Mouse (Mus musculus) gastrocnemius, postnatal 36 days (tissue): ENCODE measurements at regions not wholly inside any gene's neighbourhood (a gene's known extent, or its start where the extent isn't known, plus 50 kb on each side); places are given as distances from the start of the nearest gene placed in this dataset.
"Not testable (repeated sequence)": the region's sequence is repeated elsewhere in the genome, so short reads cannot be mapped to it uniquely, and the experiment has no call there.

Experiments used
- DNase-seq, 2 experiments: peaks; one replicate each; pipeline ENCODE4 v3.0.0; 2022
- intact Hi-C: fragments of 180-260 bp; cut with DNase I; formaldehyde crosslinking; loops from one replicate; pipeline ENCODE4 v1.15.1; 2025

DNA sequence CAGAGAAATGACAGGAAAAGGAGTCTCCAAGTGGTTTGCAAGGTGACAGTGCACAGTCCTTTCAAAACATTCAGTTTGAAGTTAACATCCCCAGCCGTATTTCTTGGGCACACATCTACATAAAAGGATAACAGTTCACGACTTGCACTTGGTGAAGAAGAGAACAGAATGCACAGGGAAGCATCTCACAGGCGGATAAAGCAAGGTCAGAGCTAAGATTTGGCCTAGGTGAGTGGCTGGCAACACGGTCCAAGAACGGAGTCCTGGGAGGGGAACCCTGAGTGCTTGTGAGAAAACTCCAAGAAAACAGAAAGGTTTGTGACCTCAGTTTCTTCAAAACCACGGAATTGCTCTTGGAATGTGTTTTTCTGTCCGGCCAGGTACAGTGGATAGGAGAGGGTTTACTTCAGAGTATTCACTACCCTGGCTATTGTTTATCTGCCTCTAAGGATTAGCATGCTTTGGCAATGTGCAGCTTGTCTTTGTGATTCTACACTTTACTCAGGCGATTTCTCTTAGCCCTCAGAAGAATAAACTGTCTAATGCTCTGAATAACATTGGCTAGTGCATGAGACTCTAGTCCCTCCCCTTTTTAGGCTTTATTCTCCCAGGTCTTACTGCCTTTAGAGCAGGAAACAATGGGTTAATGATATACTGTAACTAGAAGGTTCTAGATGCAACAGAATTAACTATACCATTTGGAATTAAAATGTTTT lies 73.4 kb upstream of the Chd2 start:
- DNase-seq, result no peak
- intact Hi-C loops, result no loop called here

DNA sequence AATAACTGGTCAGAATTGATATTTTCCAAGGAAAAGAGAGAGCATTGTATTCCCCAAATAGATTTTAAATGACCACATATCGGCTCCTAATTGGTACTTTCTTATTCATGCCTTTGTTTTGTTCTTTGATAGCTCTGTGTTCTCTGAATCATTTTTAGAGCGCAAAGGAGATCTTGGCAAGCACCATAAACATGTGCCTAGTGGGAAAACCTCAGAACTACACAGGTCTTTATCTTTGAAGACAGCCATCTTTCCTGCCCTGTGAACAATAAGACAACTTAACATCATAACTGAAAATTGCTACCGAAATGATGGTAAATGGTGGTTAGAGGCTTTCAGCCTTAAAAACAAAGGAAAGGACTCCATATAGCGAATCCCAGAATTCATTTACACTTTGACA lies 72.7 kb upstream of the Chd2 start:
- intact Hi-C loops, result no loop called here

DNA sequence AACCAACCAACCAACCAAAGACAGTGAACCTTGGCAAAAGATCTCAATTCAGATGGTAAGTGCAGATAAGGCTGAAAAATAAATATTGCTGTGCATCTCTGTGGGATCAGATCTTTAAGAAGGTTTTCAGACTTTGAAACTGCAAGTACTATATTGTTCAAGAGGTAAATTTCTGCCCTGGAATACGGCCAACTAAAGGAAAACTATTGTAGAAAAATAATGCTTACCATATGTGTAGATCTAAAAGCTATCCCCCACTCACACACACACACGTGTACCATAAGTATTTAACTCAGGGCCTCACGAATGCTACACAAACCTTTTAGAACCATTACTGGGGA lies 71.1 kb upstream of the Chd2 start:
- DNase-seq, result no peak
- intact Hi-C loops, result no loop called here

More for the DNA sequence above, 72.7 kb upstream of the Chd2 start:
- DNase-seq, result no peak

DNA sequence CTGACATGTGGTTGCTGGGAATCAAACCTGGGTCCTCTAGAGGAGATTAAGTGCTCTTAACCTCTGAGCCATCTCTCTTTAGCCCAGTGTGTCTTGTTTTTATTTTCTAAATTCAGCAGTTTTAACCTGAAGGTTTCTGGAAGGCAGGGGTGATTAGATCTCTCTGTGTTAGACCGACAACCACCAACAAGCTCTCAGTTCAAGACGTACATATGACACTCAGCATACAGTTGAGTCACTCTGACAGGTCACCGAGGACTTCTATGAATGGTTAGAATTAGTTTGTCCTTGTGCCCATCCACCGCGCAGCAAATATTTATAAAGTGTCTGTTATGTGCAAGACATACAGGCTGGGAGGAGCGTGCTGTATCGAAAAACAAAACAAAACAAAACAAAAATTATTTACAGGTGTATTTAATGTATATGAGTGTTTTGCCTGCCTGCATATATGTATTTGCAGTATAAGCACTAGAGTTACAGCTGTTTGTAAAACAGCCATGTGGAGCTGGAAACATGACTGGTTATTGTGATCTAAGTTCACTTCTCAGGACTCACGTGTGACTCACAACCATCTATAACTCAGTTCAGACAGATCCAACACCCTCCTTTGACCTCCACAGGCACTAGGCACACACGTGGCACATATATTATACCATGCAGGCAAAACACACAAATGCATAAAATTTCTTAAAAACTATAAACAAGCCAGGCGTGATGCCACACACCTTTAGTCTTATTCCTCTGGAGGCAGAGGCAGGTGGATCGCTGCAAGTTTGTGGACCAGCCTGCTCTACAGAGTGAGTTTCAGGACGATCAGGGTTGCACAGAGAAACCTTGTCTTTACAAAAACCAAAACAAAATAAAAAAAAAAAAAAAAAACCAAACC lies 70.5 kb upstream of the Chd2 start:
- no peak for DNase-seq
- intact Hi-C loops, result no loop called here

DNA sequence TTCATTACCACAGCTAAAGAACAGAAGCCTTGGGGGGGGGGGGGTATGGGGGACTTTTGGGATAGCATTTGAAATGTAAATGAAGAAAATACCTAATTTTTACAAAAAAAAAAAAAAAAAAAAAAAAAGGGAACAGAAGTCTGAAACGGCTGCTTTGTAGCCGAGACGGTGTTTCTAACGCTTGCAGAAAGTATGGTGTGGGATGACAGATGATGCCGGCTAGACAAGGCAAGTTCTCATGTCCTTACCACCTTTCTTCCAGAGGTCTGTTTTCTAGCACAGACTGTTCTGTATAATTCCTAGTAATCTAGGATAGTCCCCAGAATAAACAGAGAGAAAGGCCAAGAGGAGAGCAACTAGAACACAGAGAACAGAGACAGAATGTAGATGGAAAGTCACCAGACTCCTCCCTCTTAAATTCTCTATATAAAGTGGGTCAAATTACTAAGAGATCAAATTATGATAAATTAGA lies 67.2 kb upstream of the Chd2 start:
- intact Hi-C loops, result no loop called here
- DNase-seq, result no peak

DNA sequence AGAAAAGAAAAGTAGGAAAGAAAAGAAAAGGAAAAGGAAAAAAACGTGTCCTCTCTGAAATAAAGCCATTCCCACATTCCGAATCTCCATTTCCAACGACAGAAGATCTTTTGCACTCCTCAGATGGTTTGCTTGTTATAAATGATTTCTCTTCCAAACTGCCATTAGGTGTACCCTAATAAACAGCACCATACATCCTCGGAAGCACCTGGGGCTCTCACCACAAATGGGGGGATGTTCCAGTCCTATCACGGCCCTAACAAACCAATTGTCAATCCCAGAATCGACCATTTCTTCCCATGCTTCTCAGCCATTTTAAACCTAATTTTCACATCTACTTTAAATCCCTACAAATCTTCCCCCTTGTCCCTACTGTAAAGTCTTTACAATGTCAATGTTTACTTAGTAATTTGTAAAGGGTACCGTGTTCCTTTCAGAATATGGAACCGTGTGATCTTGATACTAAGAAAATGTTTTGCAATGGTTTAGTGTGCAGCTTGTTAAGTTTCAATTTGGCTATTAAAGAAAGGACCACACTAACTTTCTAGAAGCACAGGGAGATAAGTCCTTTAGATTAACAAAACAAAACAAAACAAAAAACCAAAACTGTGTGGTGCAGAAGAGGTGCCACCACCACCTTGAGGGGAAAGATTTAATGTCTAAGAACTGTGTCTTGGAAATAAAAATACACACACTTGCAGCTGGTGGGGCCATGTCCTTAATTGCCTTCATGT lies 66.6 kb upstream of the Chd2 start:
- DNase-seq, result no peak
- intact Hi-C loops, result no loop called here

DNA sequence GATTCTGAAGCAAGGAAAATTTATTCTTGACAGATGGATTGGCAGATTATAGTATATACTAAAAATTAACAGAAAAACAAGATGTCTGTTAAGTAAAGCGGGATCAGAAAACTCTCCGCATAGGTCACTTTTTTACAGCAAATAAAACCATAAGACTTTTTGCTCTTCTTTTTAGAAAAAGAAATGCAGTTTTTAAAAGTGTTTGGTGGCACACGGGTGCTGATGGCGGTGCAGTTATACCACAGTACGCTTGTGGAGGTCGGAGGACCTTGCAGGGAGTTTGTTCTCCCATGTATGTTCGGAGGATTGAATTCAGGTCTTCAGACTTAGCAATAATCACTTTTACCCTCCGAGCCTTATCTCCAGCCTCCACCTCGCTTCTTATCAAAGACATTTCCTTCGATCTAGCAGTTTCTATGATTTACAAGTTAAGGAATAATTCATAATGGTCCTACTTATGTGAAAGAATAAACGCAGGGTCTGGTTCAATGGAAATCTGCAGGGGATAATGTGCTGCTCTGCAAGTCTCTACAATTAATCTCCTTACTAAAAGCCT lies 65.9 kb upstream of the Chd2 start:
- no peak for DNase-seq
- intact Hi-C loops, result no loop called here

DNA sequence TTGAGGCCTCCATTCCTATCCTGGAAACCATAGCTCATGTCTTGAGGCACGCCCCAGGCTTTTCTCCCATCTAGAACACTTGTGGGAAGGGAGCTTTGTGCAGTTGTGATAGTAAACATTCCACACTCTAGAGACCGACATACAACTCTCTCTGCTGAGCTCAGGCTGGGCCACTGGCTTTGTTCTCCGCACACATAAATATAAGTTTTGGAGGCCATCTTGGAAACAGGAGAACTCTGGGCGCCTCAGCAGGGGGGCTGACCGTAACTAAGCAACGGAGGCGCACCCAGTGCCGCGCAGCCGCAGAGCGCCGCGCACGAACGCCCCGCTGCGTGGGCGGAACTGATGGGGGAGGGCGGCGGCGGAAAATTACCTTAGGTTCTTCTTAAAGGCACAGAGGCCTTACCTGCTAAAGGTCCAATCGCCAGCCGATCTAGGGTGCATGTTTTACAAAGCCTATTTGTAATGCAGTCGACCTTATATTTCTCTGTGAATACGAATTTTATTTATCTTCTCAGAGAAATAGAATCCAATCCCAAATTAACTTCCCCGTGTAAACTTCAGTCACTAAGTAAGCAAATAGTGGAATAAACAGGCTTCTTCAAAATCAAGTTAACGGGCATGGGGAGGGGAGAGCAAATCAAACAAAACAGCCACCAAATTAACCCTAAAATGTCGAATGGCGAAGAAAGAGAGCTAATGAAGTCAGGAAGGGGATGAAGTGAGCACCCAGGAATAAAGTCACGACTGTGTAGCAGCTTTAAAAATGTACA lies 65.2 kb upstream of the Chd2 start:
- DNase-seq, result peak; percentile 84 to 88
- intact Hi-C loops, result no loop called here

DNA sequence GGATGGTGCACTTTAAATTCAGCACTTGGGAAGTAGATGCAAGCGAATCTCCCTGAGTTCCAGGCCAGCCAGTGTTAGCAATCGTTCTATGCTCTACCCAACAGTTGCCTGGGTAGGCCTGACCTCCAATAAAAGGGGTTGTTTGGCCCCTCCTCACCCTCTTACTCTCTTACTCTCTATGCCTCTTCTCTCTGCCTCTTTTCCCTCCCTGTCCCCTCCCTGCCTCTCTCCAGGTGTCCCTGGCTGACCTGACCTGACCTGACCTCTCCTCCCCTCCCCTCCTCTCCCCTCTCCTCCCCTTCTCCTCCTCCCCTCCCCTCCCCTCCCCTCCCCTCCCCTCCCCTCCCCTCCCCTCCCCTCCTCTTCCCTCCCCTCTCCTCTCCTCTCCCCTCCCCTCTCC lies 63.0 kb upstream of the Chd2 start:
- intact Hi-C loops, result no loop called here
- DNase-seq, result no peak

DNA sequence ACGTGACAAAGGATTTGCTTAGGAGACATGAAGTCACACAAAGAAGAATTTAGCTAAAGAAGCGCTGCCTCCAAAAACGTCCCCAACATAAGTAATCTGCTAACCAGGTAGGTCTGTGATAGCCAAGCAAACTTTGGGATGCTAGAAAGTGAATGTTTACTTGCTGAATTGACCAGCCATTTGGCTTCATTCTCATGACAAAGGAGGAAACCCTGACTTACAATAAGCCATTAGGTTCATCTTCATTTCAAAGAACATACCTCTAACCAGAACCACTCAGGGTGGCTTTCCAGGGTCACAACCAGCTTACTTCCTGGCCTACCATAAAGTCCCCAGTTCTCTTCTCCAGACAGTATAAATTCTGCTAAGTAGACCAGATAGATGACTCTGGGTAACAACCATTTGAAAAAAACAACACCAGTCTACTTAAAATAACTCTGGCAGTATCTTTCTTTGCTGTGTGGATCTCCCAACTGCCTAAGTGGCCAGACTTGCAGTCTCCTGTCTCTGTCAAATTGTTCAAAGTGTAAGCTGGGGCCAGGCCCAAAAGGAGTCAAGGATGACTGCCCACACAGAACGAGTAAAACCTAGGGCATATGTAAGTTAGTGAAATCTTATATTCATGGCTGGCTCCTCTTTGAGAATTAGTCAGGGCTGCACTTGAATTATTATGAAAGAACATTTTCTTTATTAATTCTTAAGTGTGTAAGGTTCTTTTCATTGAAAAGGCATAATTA lies 61.4 kb upstream of the Chd2 start:
- intact Hi-C loops, result no loop called here
- no peak for DNase-seq

DNA sequence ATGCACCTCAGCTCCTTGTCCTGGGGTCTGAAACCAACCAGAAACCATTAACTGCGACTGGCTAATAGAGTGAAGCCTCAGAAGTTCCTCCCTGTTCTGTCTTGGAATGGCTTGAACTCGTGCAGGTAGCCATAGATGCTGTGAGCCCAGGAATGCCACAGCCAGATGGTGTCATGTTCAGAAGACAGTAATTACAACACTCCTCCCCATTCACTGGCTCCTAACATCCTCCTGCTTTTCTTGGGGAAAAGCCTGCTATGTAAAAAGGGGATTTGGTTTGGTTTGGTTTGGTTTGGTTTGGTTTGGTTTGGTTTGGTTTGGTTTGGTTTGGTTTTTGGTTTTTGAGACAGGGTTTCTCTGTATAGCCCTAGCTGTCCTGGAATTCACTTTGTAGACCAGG lies 59.7 kb upstream of the Chd2 start:
- intact Hi-C loops, result no loop called here

DNA sequence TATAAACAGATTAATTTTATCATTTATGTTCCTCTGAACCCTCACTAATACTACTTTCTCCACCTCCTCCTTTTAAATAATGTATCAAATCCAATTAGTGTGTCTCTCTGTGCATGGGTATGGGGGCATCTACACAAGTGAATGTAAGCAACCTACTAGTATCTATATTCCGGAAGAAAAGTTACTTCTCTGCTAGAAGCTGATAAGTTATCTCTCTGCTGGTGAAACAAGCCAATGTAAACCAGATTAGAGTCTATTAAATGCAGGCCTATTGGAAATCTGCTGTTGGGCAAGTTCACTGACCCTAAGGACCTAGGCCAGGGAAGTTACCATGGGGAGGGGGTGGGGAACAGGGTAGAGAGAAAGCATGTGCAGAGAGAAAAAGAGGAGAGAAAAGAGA lies 59.1 kb upstream of the Chd2 start:
- DNase-seq, result no peak
- intact Hi-C loops, result no loop called here

More for the DNA sequence above, 59.7 kb upstream of the Chd2 start:
- DNase-seq, result no peak

DNA sequence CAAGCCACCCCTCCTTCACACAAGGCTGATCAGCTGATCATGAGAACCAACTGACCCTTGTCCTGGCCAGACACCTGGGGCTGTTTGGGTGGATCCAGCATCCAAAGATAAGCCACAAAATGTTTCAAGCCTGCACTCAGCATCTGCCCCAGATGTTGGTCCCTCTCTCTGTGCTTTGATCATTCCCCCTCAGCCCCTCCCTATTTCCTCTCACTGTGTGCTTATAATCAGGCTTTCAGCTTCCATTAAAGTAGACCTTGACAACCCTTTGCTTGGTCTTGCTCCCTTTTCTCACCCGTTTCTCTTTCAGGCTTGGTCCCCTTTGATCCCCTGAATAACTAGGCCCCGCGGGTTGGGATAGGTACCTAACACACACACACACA lies 58.4 kb upstream of the Chd2 start:
- intact Hi-C loops, DNase-seq: not testable (repeated sequence)

DNA sequence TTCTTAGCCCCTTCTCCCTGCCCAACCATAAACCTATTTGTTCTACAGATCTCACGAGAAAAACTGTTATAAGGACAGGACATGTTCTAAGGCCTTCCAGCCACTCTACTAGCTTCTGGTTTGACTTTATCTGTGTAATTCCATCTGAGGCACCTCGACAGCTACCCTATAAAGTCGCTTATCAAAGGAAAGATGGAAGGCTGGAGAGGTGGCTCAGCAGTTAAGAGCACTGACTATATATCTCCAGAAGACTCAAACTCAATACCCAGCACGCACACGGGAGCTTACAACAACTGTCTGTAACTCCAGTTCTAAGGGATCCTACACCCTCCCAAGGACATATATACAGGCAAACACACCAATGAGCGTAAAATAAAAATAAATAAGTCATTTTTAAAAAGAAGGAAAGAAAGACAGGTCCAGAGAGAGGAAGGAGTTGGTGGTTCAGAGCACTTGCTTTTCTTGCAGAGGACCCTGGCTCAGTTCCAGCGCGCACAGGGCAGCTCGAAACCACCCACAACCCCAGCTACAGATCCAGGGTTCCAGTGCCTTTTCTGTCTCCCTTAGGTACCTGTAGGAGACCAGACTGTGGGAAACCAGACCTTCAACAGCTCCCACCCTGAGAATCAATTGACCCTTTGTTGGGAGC lies 57.8 kb upstream of the Chd2 start:
- intact Hi-C loops, result no loop called here

DNA sequence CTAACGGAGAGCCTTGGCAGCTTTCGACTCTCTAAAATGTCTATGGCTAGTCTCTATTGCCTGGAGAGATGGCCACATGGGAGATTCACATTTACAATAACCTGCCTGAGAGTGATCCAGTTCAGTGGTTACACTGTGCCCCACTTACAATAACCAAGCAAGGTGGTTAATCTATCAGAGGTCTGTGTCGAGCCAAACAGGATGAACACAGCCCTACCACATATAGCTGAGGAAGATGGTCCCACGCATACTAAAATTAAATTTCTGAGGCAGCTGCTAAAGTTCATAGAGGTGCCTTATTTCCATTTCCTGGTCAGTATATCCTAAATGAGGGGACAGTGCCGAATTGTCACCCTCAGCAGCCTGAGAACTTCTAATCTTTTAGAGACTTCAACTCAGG lies 56.3 kb upstream of the Chd2 start:
- no peak for DNase-seq
- intact Hi-C loops, result no loop called here

More for the DNA sequence above, 57.8 kb upstream of the Chd2 start:
- DNase-seq, result no peak

DNA sequence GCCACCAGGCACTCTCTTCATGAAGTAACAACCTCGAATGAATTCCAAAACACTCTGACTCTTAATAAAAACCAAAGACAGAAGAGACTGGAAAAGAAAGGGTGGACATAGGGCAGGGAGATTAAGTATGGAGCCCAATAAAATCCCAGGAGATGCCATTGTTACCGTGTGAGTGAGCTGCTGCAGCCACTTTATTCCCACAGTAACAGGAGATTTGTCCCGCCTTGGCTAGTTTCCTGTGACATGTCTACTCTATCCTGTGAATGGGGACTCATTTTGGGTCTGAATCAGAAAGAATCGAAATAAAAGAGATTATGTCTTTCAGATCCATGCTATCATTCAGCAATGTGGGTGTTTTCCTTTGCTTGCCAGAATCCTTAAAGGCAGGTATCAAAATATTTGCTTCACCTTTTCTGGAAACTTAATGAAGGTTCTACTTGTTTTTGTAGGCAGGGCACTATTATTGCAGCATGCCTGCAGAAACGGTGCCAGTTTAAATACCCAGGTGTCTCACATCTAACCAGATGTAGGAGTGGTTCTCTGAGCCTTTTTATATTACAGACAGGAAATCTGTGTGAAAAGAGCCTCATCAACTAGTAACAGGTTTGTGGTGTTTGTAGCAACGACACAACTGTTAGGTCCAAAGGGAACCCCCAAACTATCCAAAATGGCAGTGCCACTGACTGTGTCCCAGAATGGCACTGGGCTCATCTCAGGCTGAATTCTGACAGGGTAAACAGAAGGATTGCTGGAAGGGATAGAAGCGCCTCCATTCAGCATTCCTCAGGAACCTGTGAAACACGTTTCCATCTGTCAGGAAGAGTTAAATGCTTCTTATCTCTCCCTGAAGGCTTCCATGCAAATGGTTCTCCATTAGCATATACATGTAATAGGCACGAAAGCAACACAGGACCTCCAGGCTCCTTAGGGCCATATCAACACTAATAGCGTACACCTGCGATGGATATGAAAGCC lies 55.5 kb upstream of the Chd2 start:
- no peak for DNase-seq
- intact Hi-C loops, result no loop called here

DNA sequence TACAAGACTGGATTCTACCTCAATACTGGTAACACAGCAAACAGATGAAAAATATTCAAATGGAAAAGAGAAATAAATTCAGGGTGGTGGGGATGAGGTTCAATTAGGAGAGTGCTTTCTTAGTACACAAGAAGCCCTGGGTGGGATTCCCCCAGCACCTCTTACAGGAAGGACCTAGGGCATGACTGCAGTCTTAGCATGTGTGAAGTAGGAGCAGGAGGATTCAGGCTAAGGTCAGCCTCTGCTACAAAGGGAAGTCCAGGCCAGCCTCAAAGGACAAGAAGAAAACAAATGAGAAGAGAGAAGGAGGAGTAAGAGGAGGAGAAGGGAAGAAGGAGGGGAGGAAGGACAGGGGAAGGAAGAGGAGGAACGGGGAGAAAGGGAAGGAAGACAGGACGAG lies 54.8 kb upstream of the Chd2 start:
- intact Hi-C loops, result no loop called here
- no peak for DNase-seq

DNA sequence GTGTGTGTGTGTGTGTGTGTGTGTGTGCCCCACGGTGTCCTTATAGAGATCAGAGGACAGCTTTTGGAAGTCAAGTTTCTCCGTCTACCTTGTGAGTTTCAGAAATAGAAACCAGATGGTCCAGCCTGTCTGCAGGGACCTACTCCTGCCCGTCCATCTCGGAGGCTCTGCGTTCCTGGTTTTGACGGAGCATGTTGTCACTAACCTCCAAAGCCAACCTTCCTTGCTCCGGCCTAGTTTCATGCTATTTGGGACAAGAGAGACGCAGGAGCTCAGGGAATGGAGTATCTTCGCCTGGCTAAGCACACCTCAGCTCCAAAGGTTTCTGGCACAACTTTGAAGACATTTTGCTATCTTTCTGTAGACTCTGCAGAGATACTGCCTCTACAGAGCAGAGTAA lies 54.2 kb upstream of the Chd2 start:
- intact Hi-C loops, result loop anchor here (1.0 to 2.0 kb wide), 2 partner anchors 21 to 37 kb away; no protein-coding TSS in a partner anchor

More for the DNA sequence above, 54.2 kb upstream of the Chd2 start:
- peak in 1 of 2 experiments; percentile 45 for DNase-seq
